ENCODE assay signal across 21 mouse cellular contexts in the genomic region with DNA sequence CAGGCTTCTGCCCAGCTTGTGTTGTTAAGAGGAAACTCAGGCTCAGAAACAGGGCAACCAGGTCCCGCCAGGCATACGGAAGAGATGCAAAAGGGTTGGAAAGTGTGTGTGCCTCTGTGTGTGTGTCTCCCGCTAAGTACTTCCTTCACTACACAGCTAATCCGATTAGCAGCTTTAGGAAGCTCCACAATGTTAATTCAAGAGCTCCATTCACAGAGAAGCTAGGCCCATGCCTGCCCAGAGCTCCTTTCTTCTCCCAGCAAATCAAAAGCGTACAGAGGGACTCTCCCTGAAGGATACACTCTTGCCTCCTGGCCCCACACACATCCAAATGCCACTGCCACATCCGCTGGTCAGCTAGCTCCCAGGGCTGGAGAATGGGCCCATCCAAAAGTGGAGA. TPM values are rescaled to one million over a fixed set of nuclear protein-coding genes. Genes with fewer than 3 reads are reported as not detected.
DNase-seq lines count a peak whose midpoint lies in the region; ATAC-seq and TF ChIP-seq lines count a peak whose summit lies in the region.
"Had no signal": no experiment of that assay in that cellular context is flagged by ENCODE, and none has a peak within 500 bp of the region (broad histone marks: within the 10 kb centered on the region; RNA-seq: fewer than 3 reads in every experiment).

No protein-coding gene starts in this region.

- H3K4me1 ChIP-seq in CH12.LX (ENCODE audit: control insufficient read depth in 1 of 2, insufficient read depth in 2 of 2), result peaks cover 2 to 20% of the 10 kb centered on the region in 2 experiments; a peak in 2 of 4 replicates
- peaks cover 31% of the 10 kb centered on the region for H3K4me1 ChIP-seq in midbrain, embryonic 10.5 days
- H3K4me1 ChIP-seq in midbrain, postnatal 0 days (ENCODE audit: insufficient read depth, low read length), result no peaks in the 10 kb centered on the region
- H3K4me1 ChIP-seq: embryonic facial prominence, embryonic 15.5 days; hindbrain, embryonic 13.5 days; intestine, embryonic 15.5 days; megakaryocyte, embryonic 14.5 days; neural tube, embryonic 15.5 days had no signal

- no peak overlapping the region for H3K27ac ChIP-seq in CH12.LX (ENCODE audit: insufficient read depth, low read depth)
- peak overlapping the region; percentile 33; the same call in 1 of the 2 replicates for H3K27ac ChIP-seq in midbrain, embryonic 10.5 days (replicated peaks)
- H3K27ac ChIP-seq in midbrain, postnatal 0 days (ENCODE audit: low read depth, low read length), result no peak overlapping the region
- H3K27ac ChIP-seq: embryonic facial prominence, embryonic 15.5 days; hindbrain, embryonic 13.5 days; intestine, embryonic 15.5 days; neural tube, embryonic 15.5 days; stomach, postnatal 0 days had no signal

- H3K27me3 ChIP-seq in CH12.LX (replicated peaks), result peaks cover 3% of the 10 kb centered on the region
- peaks cover 99% of the 10 kb centered on the region for H3K27me3 ChIP-seq in midbrain, embryonic 10.5 days (ENCODE audit: low read depth, poor library complexity, severe bottlenecking)
- peaks cover 53% of the 10 kb centered on the region for H3K27me3 ChIP-seq in midbrain, postnatal 0 days (ENCODE audit: insufficient read depth, low read length)
- H3K27me3 ChIP-seq: intestine, embryonic 15.5 days; neural tube, embryonic 15.5 days had no signal

- no peak overlapping the region for H3K9ac ChIP-seq in CH12.LX (ENCODE audit: insufficient read depth, low read depth)
- no peak overlapping the region for H3K9ac ChIP-seq in midbrain, postnatal 0 days (replicated peaks; ENCODE audit: low read length, poor library complexity, severe bottlenecking)
- H3K9ac ChIP-seq: embryonic facial prominence, embryonic 15.5 days; hindbrain, embryonic 13.5 days; intestine, embryonic 15.5 days; neural tube, embryonic 15.5 days had no signal

- H3K36me3 ChIP-seq in CH12.LX (replicated peaks in 1 of 2; ENCODE audit: control insufficient read depth in 1 of 2, insufficient read depth in 1 of 2, low read length in 1 of 2), result no peaks in the 10 kb centered on the region
- H3K36me3 ChIP-seq in midbrain, embryonic 10.5 days, result no peaks in the 10 kb centered on the region
- no peaks in the 10 kb centered on the region for H3K36me3 ChIP-seq in midbrain, postnatal 0 days (ENCODE audit: insufficient read depth, low read length)
- H3K36me3 ChIP-seq: embryonic facial prominence, embryonic 15.5 days; hindbrain, embryonic 13.5 days; intestine, embryonic 15.5 days; neural tube, embryonic 15.5 days had no signal

- TF ChIP-seq RAD21 in CH12.LX (IDR thresholded peaks at IDR 0.05; ENCODE audit: low read depth, low read length), result no peak

- no peak overlapping the region for H3K4me2 ChIP-seq in CH12.LX (ENCODE audit: insufficient read depth, low read depth, poor library complexity, severe bottlenecking)
- H3K4me2 ChIP-seq in midbrain, postnatal 0 days (ENCODE audit: low read depth, low read length, poor library complexity, severe bottlenecking), result no peak overlapping the region
- H3K4me2 ChIP-seq: embryonic facial prominence, embryonic 15.5 days; hindbrain, embryonic 13.5 days; intestine, embryonic 15.5 days; liver, embryonic 11.5 days; neural tube, embryonic 15.5 days had no signal

- peak; percentile 24 for DNase-seq in CH12.LX (ENCODE audit: extremely low read depth)
- peak; percentile 4 for DNase-seq in brain, adult 2 months (ENCODE audit: low read depth, low spot score)
- DNase-seq in midbrain, embryonic 10.5 days (ENCODE audit: low spot score), result peak; percentile 74
- no peak for DNase-seq in midbrain, postnatal 0 days (ENCODE audit: low spot score)
- no peak for DNase-seq in left cerebral cortex, adult 18-20 months (ENCODE audit: low spot score in 2 of 2)
- DNase-seq in urinary bladder, adult 18-20 months (ENCODE audit: low spot score in 2 of 2), result no peak
- no peak for DNase-seq in T-cell, adult 2 months (ENCODE audit: low spot score)
- DNase-seq: adrenal gland, postnatal 14 days; cerebellum, postnatal 36 days; kidney, postnatal 36 days; lung, adult 18-20 months; right cerebral cortex, postnatal 4 days had no signal

- H3K79me2 ChIP-seq in CH12.LX (replicated peaks; ENCODE audit: control insufficient read depth, extremely low read depth, insufficient read depth, poor library complexity, severe bottlenecking), result no peaks in the 10 kb centered on the region

- 8% methylated on average over 6 of the region's 6 CpGs for WGBS in midbrain, embryonic 10.5 days
- 14% methylated on average over 6 of the region's 6 CpGs for WGBS in midbrain, postnatal 0 days

- in situ Hi-C loops in CH12.LX (cut with MboI; ENCODE audit: low pct_ligation_motif_present, low pct_unique_long_range_greater_than_20kb, low sequenced_read_pairs), result no loop called here

- peak; percentile 56; the same call in 1 of the 2 replicates for ATAC-seq in midbrain, postnatal 0 days (ENCODE audit: low FRiP score)
- ATAC-seq: intestine, embryonic 15.5 days had no signal

- H3K9me3 ChIP-seq in CH12.LX (replicated peaks; ENCODE audit: low read length), result no peaks in the 10 kb centered on the region
- no peaks in the 10 kb centered on the region for H3K9me3 ChIP-seq in midbrain, embryonic 10.5 days (replicated peaks)
- no peaks in the 10 kb centered on the region for H3K9me3 ChIP-seq in midbrain, postnatal 0 days (ENCODE audit: low read length)
- H3K9me3 ChIP-seq: embryonic facial prominence, embryonic 15.5 days; hindbrain, embryonic 13.5 days; intestine, embryonic 15.5 days; megakaryocyte, embryonic 14.5 days; neural tube, embryonic 15.5 days had no signal

- dilution Hi-C loops in CH12.LX (cut with MboI; ENCODE audit: extremely low pct_ligation_motif_present, extremely low pct_unique_long_range_greater_than_20kb, low sequenced_read_pairs), result no loop called here

- no peak for TF ChIP-seq EP300 in CH12.LX (IDR thresholded peaks at IDR 0.05; ENCODE audit: low read length)

- no peak for TF ChIP-seq CTCF in CH12.LX (conservative IDR thresholded peaks at IDR 0.05 in 1 of 2, IDR thresholded peaks at IDR 0.05 in 1 of 2; ENCODE audit: low read depth in 2 of 2, low read length in 2 of 2)
- no peak for TF ChIP-seq CTCF in midbrain, postnatal 0 days (IDR thresholded peaks at IDR 0.05)

- TF ChIP-seq POLR2A in CH12.LX (IDR thresholded peaks at IDR 0.05; ENCODE audit: low read depth, low read length), result no peak

- no peak overlapping the region for H3K4me3 ChIP-seq in CH12.LX (replicated peaks in 1 of 3; ENCODE audit: low read depth in 2 of 3, low read length in 2 of 3, poor library complexity in 1 of 3)
- no peak overlapping the region for H3K4me3 ChIP-seq in midbrain, embryonic 10.5 days
- no peak overlapping the region for H3K4me3 ChIP-seq in midbrain, postnatal 0 days (ENCODE audit: low read depth, low read length)
- H3K4me3 ChIP-seq: embryonic facial prominence, embryonic 15.5 days; hindbrain, embryonic 13.5 days; intestine, embryonic 15.5 days; megakaryocyte, embryonic 14.5 days; myocyte; neural tube, embryonic 15.5 days had no signal

TF ChIP-seq in CH12.LX, 34 proteins besides CTCF, POLR2A, EP300 and RAD21:
- no peak for TF ChIP-seq IRF4 (IDR thresholded peaks at IDR 0.05; ENCODE audit: low read depth, low read length)
- TF ChIP-seq BHLHE40 (IDR thresholded peaks at IDR 0.05; ENCODE audit: low read depth, low read length), result no peak
- TF ChIP-seq ELF1 (IDR thresholded peaks at IDR 0.05; ENCODE audit: low read depth, low read length), result no peak
- TF ChIP-seq TCF12 (IDR thresholded peaks at IDR 0.05; ENCODE audit: low read depth, low read length), result no peak
- TF ChIP-seq ETS1 (conservative IDR thresholded peaks at IDR 0.05; ENCODE audit: low read depth, low read length), result no peak
- no peak for TF ChIP-seq UBTF (IDR thresholded peaks at IDR 0.05; ENCODE audit: low read depth, low read length)
- TF ChIP-seq ZNF384 (IDR thresholded peaks at IDR 0.05; ENCODE audit: low read depth, low read length), result no peak
- TF ChIP-seq E2F4 (IDR thresholded peaks at IDR 0.05; ENCODE audit: insufficient replicate concordance, low read depth, low read length), result no peak
- TF ChIP-seq SIN3A (IDR thresholded peaks at IDR 0.05; ENCODE audit: low read length), result no peak
- no peak for TF ChIP-seq POLR2AphosphoS2 (IDR thresholded peaks at IDR 0.05; ENCODE audit: low read depth, low read length)

RNA-seq across cellular contexts. Expression of a gene that starts 29.3 kb away (rescaled TPM):
- total RNA-seq in CH12.LX (2012; rRNA removed) (not detected in 2 replicates), CH12.LX (2014; rRNA removed) (not detected in 2 replicates)
- polyA plus RNA-seq in CH12.LX (2012; ENCODE audit: insufficient read length, low read depth), result not detected in 2 replicates
- 0.53 and 0.58 TPM in 2 replicates for polyA plus RNA-seq in midbrain, embryonic 10.5 days (2016; fragmentation: Nextera tagmentation; extraction: Ambion mirVana)
- total RNA-seq in midbrain, postnatal 0 days (2014; rRNA removed), result 0.71 and 1.2 TPM in 2 replicates
- 0.48 and 0.56 TPM in 2 replicates for polyA plus RNA-seq in midbrain, postnatal 0 days (2015; fragmentation: Nextera tagmentation; extraction: Ambion mirVana)
- under 1 TPM; 0.28 to 0.77 TPM for total RNA-seq in left cerebral cortex, adult 18-20 months (2021)
- total RNA-seq: adrenal gland, postnatal 14 days had no signal
- polyA plus RNA-seq: kidney, embryonic 14.5 days; liver, embryonic 11.5 days; myocyte had no signal

Comparison
In these comparisons a context has a peak if more than half of its experiments do, and no peak if none do; other contexts are left out.
1. DNase-seq: peak in CH12.LX (single experiment), brain, adult 2 months (single experiment) and midbrain, embryonic 10.5 days (single experiment); none in midbrain, postnatal 0 days (single experiment), left cerebral cortex, adult 18-20 months (0 of 2), urinary bladder, adult 18-20 months (0 of 2) and T-cell, adult 2 months (single experiment).